Mouse (Mus musculus): ENCODE results near the gene Lpin2.

GRCm38 (mm10) chr17:71182871-71183656 is 704 bp downstream of the Lpin2 start:
- TF ChIP-seq FLI1 (IDR thresholded peaks at IDR 0.05; ENCODE audit: low read length) (no peak), GATA1 (IDR thresholded peaks at IDR 0.05; ENCODE audit: borderline replicate concordance, low read length) (no peak)
